In genomic region chr14:104146841-104147240, GRCm38 (mm10) we compare ENCODE assay signal across 10 mouse cellular contexts.
DNase-seq lines count a peak whose midpoint lies in the region; ATAC-seq lines count a peak whose summit lies in the region.
"Had no signal": no experiment of that assay in that cellular context is flagged by ENCODE, and none has a peak within 500 bp of the region (broad histone marks: within the 10 kb centered on the region; RNA-seq: fewer than 3 reads in every experiment).

No protein-coding gene starts in this region.

- H3K4me2 ChIP-seq in hindbrain, embryonic 16.5 days (ENCODE audit: low read length): no peak overlapping the region
- H3K4me2 ChIP-seq: limb, embryonic 12.5 days had no signal

- peak; percentile 17 for DNase-seq in hindbrain, embryonic 10.5 days (ENCODE audit: low spot score)
- DNase-seq in testis, postnatal 10 days (ENCODE audit: low spot score): peak; percentile 57
- DNase-seq in testis, postnatal 14 days (ENCODE audit: low spot score): no peak
- peak; percentile 41 for DNase-seq in embryonic facial prominence, embryonic 10.5 days (ENCODE audit: low spot score)
- no peak for DNase-seq in natural killer cell, adult 2 months (ENCODE audit: low spot score in 2 of 2)
- no peak for DNase-seq in gastrocnemius, postnatal 14 days
- DNase-seq in heart, adult 11 months: no peak

- H3K9ac ChIP-seq in hindbrain, embryonic 16.5 days (ENCODE audit: low read depth, low read length): no peak overlapping the region
- H3K9ac ChIP-seq: limb, embryonic 12.5 days had no signal

- ATAC-seq in hindbrain, embryonic 16.5 days: no peak

- no peaks in the 10 kb centered on the region for H3K9me3 ChIP-seq in hindbrain, embryonic 10.5 days
- H3K9me3 ChIP-seq in hindbrain, embryonic 16.5 days (ENCODE audit: control insufficient read depth, low read length): no peaks in the 10 kb centered on the region
- H3K9me3 ChIP-seq in embryonic facial prominence, embryonic 10.5 days: no peaks in the 10 kb centered on the region
- H3K9me3 ChIP-seq: heart, embryonic 10.5 days; limb, embryonic 12.5 days had no signal

- H3K27me3 ChIP-seq in hindbrain, embryonic 10.5 days (ENCODE audit: insufficient read depth, poor library complexity, severe bottlenecking): no peaks in the 10 kb centered on the region
- no peaks in the 10 kb centered on the region for H3K27me3 ChIP-seq in hindbrain, embryonic 16.5 days (replicated peaks; ENCODE audit: control insufficient read depth, insufficient read depth, low read length)
- no peaks in the 10 kb centered on the region for H3K27me3 ChIP-seq in embryonic facial prominence, embryonic 10.5 days (replicated peaks; ENCODE audit: low read depth, poor library complexity, severe bottlenecking)
- H3K27me3 ChIP-seq: limb, embryonic 12.5 days had no signal

- no peak overlapping the region for H3K4me3 ChIP-seq in hindbrain, embryonic 10.5 days
- H3K4me3 ChIP-seq in hindbrain, embryonic 16.5 days (ENCODE audit: low read length): no peak overlapping the region
- no peak overlapping the region for H3K4me3 ChIP-seq in embryonic facial prominence, embryonic 10.5 days
- H3K4me3 ChIP-seq: heart, embryonic 10.5 days; limb, embryonic 12.5 days had no signal

- intact Hi-C loops in gastrocnemius, postnatal 14 days (cut with DNase I; ENCODE audit: low total_unique reads): loop anchor here (10.0 kb wide), 1 partner anchor 668 kb away; no protein-coding TSS in a partner anchor

- WGBS in hindbrain, embryonic 10.5 days: 55% methylated on average over 5 of the region's 5 CpGs
- 58% methylated on average over 5 of the region's 5 CpGs for WGBS in hindbrain, embryonic 16.5 days
- 58% methylated on average over 5 of the region's 5 CpGs for WGBS in embryonic facial prominence, embryonic 10.5 days

- H3K27ac ChIP-seq in hindbrain, embryonic 10.5 days: no peak overlapping the region
- no peak overlapping the region for H3K27ac ChIP-seq in hindbrain, embryonic 16.5 days (ENCODE audit: low read depth, low read length)
- H3K27ac ChIP-seq in embryonic facial prominence, embryonic 10.5 days (replicated peaks): no peak overlapping the region
- H3K27ac ChIP-seq: heart, embryonic 10.5 days; limb, embryonic 12.5 days had no signal

- peaks cover 4% of the 10 kb centered on the region; the same call in 1 of the 2 replicates for H3K4me1 ChIP-seq in hindbrain, embryonic 10.5 days (replicated peaks)
- H3K4me1 ChIP-seq in hindbrain, embryonic 16.5 days (ENCODE audit: control insufficient read depth, insufficient read depth, low read depth, low read length): no peaks in the 10 kb centered on the region
- no peaks in the 10 kb centered on the region for H3K4me1 ChIP-seq in embryonic facial prominence, embryonic 10.5 days
- H3K4me1 ChIP-seq: heart, embryonic 10.5 days; limb, embryonic 12.5 days had no signal

- H3K36me3 ChIP-seq in hindbrain, embryonic 10.5 days: no peaks in the 10 kb centered on the region
- no peaks in the 10 kb centered on the region for H3K36me3 ChIP-seq in hindbrain, embryonic 16.5 days (ENCODE audit: control insufficient read depth, insufficient read depth, low read length)
- H3K36me3 ChIP-seq in embryonic facial prominence, embryonic 10.5 days (replicated peaks): no peaks in the 10 kb centered on the region
- H3K36me3 ChIP-seq: heart, embryonic 10.5 days; limb, embryonic 12.5 days had no signal

Comparison
In these comparisons a context has a peak if more than half of its experiments do, and no peak if none do; other contexts are left out.
1. DNase-seq: peak in hindbrain, embryonic 10.5 days (single experiment), testis, postnatal 10 days (single experiment) and embryonic facial prominence, embryonic 10.5 days (single experiment); none in testis, postnatal 14 days (single experiment), natural killer cell, adult 2 months (0 of 2), gastrocnemius, postnatal 14 days (single experiment) and heart, adult 11 months (single experiment).